Mouse (Mus musculus) bone marrow, adult 2 months (tissue): Measurements from ENCODE around the gene Kiss1r. TPM values are rescaled to one million over a fixed set of nuclear protein-coding genes. Genes with fewer than 3 reads are reported as not detected.
"Not testable (repeated sequence)": the region's sequence is repeated elsewhere in the genome, so short reads cannot be mapped to it uniquely, and the experiment has no call there.

Experiments used
- H3K27ac ChIP-seq: fragments of 200-500 bp; 2 replicates; pipeline ENCODE4 v1.5.1; 2012; ENCODE audit warnings: low read depth, mild to moderate bottlenecking, control low read depth, inconsistent platforms, low read length; ENCODE audit not compliant: control insufficient read depth, poor library complexity, insufficient read depth
- H3K4me1 ChIP-seq: fragments of 200-500 bp; 2 replicates; pipeline ENCODE4 v1.6.1; 2011; ENCODE audit warnings: low read length; ENCODE audit not compliant: control insufficient read depth, insufficient read depth
- H3K4me3 ChIP-seq: fragments of 200-500 bp; replicated peaks from 2 replicates; pipeline ENCODE3; 2011; ENCODE audit warnings: mild to moderate bottlenecking, low read depth, low read length, control low read depth; ENCODE audit not compliant: control insufficient read depth
- CTCF ChIP-seq: fragments of 200-500 bp; IDR thresholded peaks from 2 replicates; pipeline ENCODE4 v1.5.1; 2011; ENCODE audit warnings: low read length, control low read depth; ENCODE audit not compliant: control insufficient read depth, insufficient read depth
- POLR2A ChIP-seq: fragments of 200-500 bp; IDR thresholded peaks from 2 replicates; pipeline ENCODE4 v1.6.1; 2011; ENCODE audit warnings: low read depth, mild to moderate bottlenecking, control low read depth, low read length, borderline replicate concordance; ENCODE audit not compliant: control insufficient read depth
- WGBS: fragments of 180-500 bp; shearing (Covaris S2); methylation state at CpG from one replicate; pipeline ENCODE4 v1.1.7; 2018; 5-methylcytosine and 5-hydroxymethylcytosine counted together
- polyA plus RNA-seq: library from polyadenylated mRNA; stranded (reverse); fragments of >200 nt; gene quantifications from 2 replicates; pipeline ENCODE4 v1.2.4, GENCODE M21; 2011; ENCODE audit warnings: low replicate concordance; ENCODE audit not compliant: missing spikeins, insufficient read depth, insufficient read length

Gene Kiss1r
- polyA plus RNA-seq, 1 experiment = not detected

- H3K4me1 ChIP-seq = peaks cover 12% of the 10 kb centered on the region; the same call in 1 of the 2 replicates
- TF ChIP-seq POLR2A (no peak), CTCF (no peak)
- WGBS = 13% methylated on average over 3 of the region's 3 CpGs
- H3K4me3 ChIP-seq = peak overlapping the region; percentile 9
- H3K27ac ChIP-seq = no peak overlapping the region
Measured at GRCm38 (mm10) chr10:79879527-79879926, 37.2 kb upstream of the Kiss1r start.

GRCm38 (mm10) chr10:79880721-79881120, 36.0 kb upstream of the Kiss1r start:
- peak overlapping the region; percentile 61 for H3K4me3 ChIP-seq
- WGBS = 8% methylated on average over 9 of the region's 9 CpGs
- TF ChIP-seq CTCF (no peak), POLR2A (no peak)
- H3K4me1 ChIP-seq = peaks cover 13% of the 10 kb centered on the region; the same call in 1 of the 2 replicates
- no peak overlapping the region for H3K27ac ChIP-seq

GRCm38 (mm10) chr10:79881981-79882380, 34.8 kb upstream of the Kiss1r start:
- TF ChIP-seq POLR2A (peak; percentile 59; the same call in 1 of the 2 replicates), CTCF (no peak)
- H3K27ac ChIP-seq = peak overlapping the region; percentile 36
- WGBS = under 1% methylated on average over 22 of the region's 22 CpGs
- peaks cover 12% of the 10 kb centered on the region; the same call in 1 of the 2 replicates for H3K4me1 ChIP-seq
- H3K4me3 ChIP-seq = peak overlapping the region; percentile 58

GRCm38 (mm10) chr10:79883297-79884084, 33.3 kb upstream of the Kiss1r start:
- Histone ChIP-seq H3K27ac (peak overlapping the region; percentile 5; the same call in 1 of the 2 replicates), H3K4me3 (no peak overlapping the region), H3K4me1 (peaks cover 12% of the 10 kb centered on the region; the same call in 1 of the 2 replicates)
- peak; percentile 92 for TF ChIP-seq CTCF
- TF ChIP-seq POLR2A = no peak
- 11% methylated on average over 22 of the region's 22 CpGs for WGBS

GRCm38 (mm10) chr10:79884446-79884845, 32.3 kb upstream of the Kiss1r start:
- H3K4me1 ChIP-seq = peaks cover 12% of the 10 kb centered on the region; the same call in 1 of the 2 replicates
- TF ChIP-seq POLR2A (no peak), CTCF (no peak)
- WGBS = 11% methylated on average over 4 of the region's 4 CpGs

GRCm38 (mm10) chr10:79884938-79885337, 31.8 kb upstream of the Kiss1r start:
- 27% methylated on average over 3 of the region's 3 CpGs for whole genome bisulfite sequencing
- H3K27ac ChIP-seq = peak overlapping the region; percentile 21; the same call in 1 of the 2 replicates
- not testable (repeated sequence) for H3K4me3 ChIP-seq
- peaks cover 12% of the 10 kb centered on the region; the same call in 1 of the 2 replicates for H3K4me1 ChIP-seq

More at GRCm38 (mm10) chr10:79884446-79884845, 32.3 kb upstream of the Kiss1r start:
- Histone ChIP-seq H3K27ac (no peak overlapping the region), H3K4me3 (no peak overlapping the region)

- Histone ChIP-seq H3K27ac (peak within 1 kb of the TSS; percentile 21; the same call in 1 of the 2 replicates), H3K4me1 (peaks cover 6% of the 10 kb centered on the region; the same call in 1 of the 2 replicates), H3K4me3 (peak within 1 kb of the TSS; percentile 12)
- no peak for TF ChIP-seq CTCF
- 21% methylated on average over 6 of the region's 6 CpGs for WGBS
Measured at GRCm38 (mm10) chr10:79886054-79886453, 30.7 kb upstream of the Kiss1r start, which contains the start of gene Elane. Gene Elane (plus strand): TSS chr10:79886247.

- peaks cover 6% of the 10 kb centered on the region; the same call in 1 of the 2 replicates for H3K4me1 ChIP-seq
- TF ChIP-seq CTCF (no peak), POLR2A (no peak)
- H3K4me3 ChIP-seq = peak overlapping the region; percentile 12
- 55% methylated on average over 8 of the region's 8 CpGs for WGBS
- no peak overlapping the region for H3K27ac ChIP-seq
Measured at GRCm38 (mm10) chr10:79886611-79887010, 30.2 kb upstream of the Kiss1r start.

- Histone ChIP-seq H3K4me3 (no peak overlapping the region), H3K4me1 (peaks cover 4% of the 10 kb centered on the region; the same call in 1 of the 2 replicates), H3K27ac (no peak overlapping the region)
- WGBS = 7% methylated on average over 2 of the region's 2 CpGs
- no peak for TF ChIP-seq POLR2A
- TF ChIP-seq CTCF = no peak
Measured at GRCm38 (mm10) chr10:79889386-79889785, 27.4 kb upstream of the Kiss1r start.
